Mouse (Mus musculus) lung, postnatal 0 days (tissue): ENCODE measurements around the gene Ap2b1.

Source experiments
- CTCF ChIP-seq: IDR thresholded peaks from 2 replicates; pipeline ENCODE4 v1.5.1; 2016; ENCODE audit warnings: antibody characterized with exemption, mild to moderate bottlenecking
- EP300 ChIP-seq: IDR thresholded peaks from 2 replicates; pipeline ENCODE4 v1.6.1; 2016; ENCODE audit warnings: antibody characterized with exemption, mild to moderate bottlenecking, control low read depth

DNA sequence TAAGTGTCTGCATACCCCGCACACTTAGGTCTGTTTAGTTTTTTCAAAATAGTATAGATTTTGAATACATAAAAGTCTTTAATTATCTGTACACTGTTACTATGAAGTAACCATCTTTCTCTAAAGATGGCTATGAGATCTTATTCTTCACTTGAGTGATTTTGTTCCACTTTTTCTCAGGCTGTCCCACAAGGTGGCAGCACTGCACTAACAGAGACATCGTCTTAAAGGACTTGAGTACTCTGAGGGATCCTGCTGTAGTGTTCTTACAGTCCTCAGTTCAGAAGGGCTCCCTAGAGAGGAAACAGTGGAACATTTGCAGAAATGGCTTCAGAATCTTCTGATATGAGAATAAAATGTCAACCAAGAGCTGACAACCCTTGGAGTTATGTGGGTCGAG, 28.6 kb downstream of the Ap2b1 start:
- no peak for TF ChIP-seq EP300
- TF ChIP-seq CTCF: peak; percentile 76
